37 mouse cellular contexts compared by ENCODE assay signal in genomic region chr9:44745371-44745770, GRCm38 (mm10). TPM values are rescaled to one million over a fixed set of nuclear protein-coding genes. Genes with fewer than 3 reads are reported as not detected.
"Had no signal": no experiment of that assay in that cellular context is flagged by ENCODE, and none has a peak within 500 bp of the region (broad histone marks: within the 10 kb centered on the region; RNA-seq: fewer than 3 reads in every experiment).

No protein-coding gene starts in this region.

- H3K9me3 ChIP-seq: heart, embryonic 10.5 days; heart, embryonic 12.5 days; heart, embryonic 13.5 days; heart, embryonic 15.5 days; hindbrain, embryonic 10.5 days; hindbrain, embryonic 12.5 days; hindbrain, embryonic 13.5 days; hindbrain, embryonic 15.5 days; intestine, embryonic 15.5 days; kidney, embryonic 15.5 days had no signal

- H3K27me3 ChIP-seq: heart, embryonic 12.5 days; heart, embryonic 13.5 days; heart, embryonic 15.5 days; hindbrain, embryonic 12.5 days; hindbrain, embryonic 13.5 days; hindbrain, embryonic 15.5 days; intestine, embryonic 15.5 days; kidney, embryonic 15.5 days had no signal

- H3K4me3 ChIP-seq: heart, embryonic 10.5 days; heart, embryonic 12.5 days; heart, embryonic 13.5 days; heart, embryonic 15.5 days; hindbrain, embryonic 10.5 days; hindbrain, embryonic 12.5 days; hindbrain, embryonic 13.5 days; hindbrain, embryonic 15.5 days; intestine, embryonic 15.5 days; kidney, embryonic 15.5 days; layer of hippocampus, adult 2 months had no signal

- H3K27ac ChIP-seq: heart, embryonic 10.5 days; heart, embryonic 13.5 days; heart, embryonic 15.5 days; hindbrain, embryonic 10.5 days; hindbrain, embryonic 12.5 days; hindbrain, embryonic 13.5 days; hindbrain, embryonic 14.5 days; hindbrain, embryonic 15.5 days; hindbrain, postnatal 0 days; intestine, embryonic 15.5 days; kidney, embryonic 15.5 days; kidney, postnatal 0 days; layer of hippocampus, adult 2 months had no signal

- DNase-seq: heart, postnatal 10 days; heart, postnatal 36 days; heart, postnatal 4 days; kidney, adult 11 months; kidney, adult 18-20 months; kidney, adult 2 months; kidney, adult 8-10 months; kidney, adult 9 months; kidney, postnatal 10 days; kidney, postnatal 14 days; kidney, postnatal 25 days; kidney, postnatal 36 days; kidney, postnatal 4 days; layer of hippocampus, adult 9-11 months; layer of hippocampus, postnatal 36 days had no signal

- H3K4me1 ChIP-seq: heart, embryonic 10.5 days; heart, embryonic 12.5 days; heart, embryonic 13.5 days; heart, embryonic 15.5 days; hindbrain, embryonic 10.5 days; hindbrain, embryonic 12.5 days; hindbrain, embryonic 13.5 days; hindbrain, embryonic 15.5 days; intestine, embryonic 15.5 days; kidney, embryonic 15.5 days had no signal

- H3K9ac ChIP-seq: heart, embryonic 12.5 days; heart, embryonic 13.5 days; heart, embryonic 15.5 days; hindbrain, embryonic 12.5 days; hindbrain, embryonic 13.5 days; hindbrain, embryonic 14.5 days; hindbrain, embryonic 15.5 days; intestine, embryonic 15.5 days; kidney, embryonic 15.5 days had no signal

- H3K4me2 ChIP-seq: heart, embryonic 11.5 days; heart, embryonic 12.5 days; heart, embryonic 13.5 days; heart, embryonic 15.5 days; hindbrain, embryonic 12.5 days; hindbrain, embryonic 13.5 days; hindbrain, embryonic 14.5 days; hindbrain, embryonic 15.5 days; intestine, embryonic 15.5 days; kidney, embryonic 15.5 days had no signal

- ATAC-seq: hindbrain, embryonic 16.5 days; hindbrain, postnatal 0 days; inflammation-experienced regulatory T-cells, adult 6 months; intestine, embryonic 15.5 days; intestine, embryonic 16.5 days; intestine, postnatal 0 days had no signal

RNA-seq across cellular contexts. Expression of gene Ttc36, which starts 57.5 kb away (rescaled TPM):
- total RNA-seq: hematopoietic stem cell, adult 5-6 weeks; hindbrain, postnatal 0 days had no signal
- polyA plus RNA-seq: heart, embryonic 12.5 days; heart, embryonic 14.5 days; hindbrain, embryonic 11.5 days; hindbrain, embryonic 12.5 days; hindbrain, embryonic 14.5 days; hindbrain, embryonic 16.5 days; inflammation-experienced regulatory T-cells, adult 6 months had no signal
